Mouse (Mus musculus): ENCODE data around the gene Rpsa.

Rpsa gene

DNA sequence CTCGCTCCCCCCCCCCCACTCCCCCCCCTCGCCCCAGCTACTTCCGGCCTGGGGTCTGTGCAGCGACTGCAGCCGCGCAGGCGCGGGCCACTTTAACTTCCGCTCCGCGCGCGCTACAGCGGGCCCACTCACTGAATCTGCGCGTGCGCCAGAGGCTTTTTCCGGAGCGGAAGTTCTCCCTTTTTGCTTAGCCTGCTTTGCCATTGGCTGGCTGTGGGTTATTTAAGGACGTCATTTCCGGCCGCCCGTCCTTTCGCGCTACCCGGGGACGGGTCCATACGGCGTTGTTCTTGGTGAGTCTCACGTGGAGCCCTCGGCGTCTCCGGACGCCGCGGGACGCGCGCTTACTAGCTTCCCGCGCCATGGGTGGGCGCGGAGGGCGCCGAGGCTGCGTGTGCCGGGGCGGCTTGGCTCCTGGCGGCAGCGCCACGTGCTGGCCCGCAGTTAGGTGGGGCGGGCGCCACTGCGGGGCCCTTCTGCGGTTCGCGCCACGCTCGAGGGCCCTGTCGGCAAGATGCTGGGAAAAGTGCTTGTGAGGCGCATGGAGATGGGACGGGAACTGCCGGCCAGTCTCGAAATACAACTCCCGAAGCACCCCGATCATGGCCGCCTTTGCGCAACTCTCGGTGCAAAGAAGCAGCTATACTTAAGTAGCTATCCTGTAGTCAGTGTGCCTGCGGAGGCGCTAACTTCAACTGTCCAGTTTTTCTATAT is at the start of gene Rpsa:
Rpsa (plus strand) TSS at position 152 of the 714 bp plus-strand sequence.
- POLR2A ChIA-PET = interaction anchor here (0.6 to 19.0 kb wide), 145 partner anchors 0 to 1264 kb away, joined by 3 to 551 read pairs (median 4); partner anchors contain the start of genes Mobp (in 4 of the 4), Slc25a38 (in 4 of the 4), Csrnp1 (in 2 of the 4) and Gorasp1 (in 2 of the 4)

DNA sequence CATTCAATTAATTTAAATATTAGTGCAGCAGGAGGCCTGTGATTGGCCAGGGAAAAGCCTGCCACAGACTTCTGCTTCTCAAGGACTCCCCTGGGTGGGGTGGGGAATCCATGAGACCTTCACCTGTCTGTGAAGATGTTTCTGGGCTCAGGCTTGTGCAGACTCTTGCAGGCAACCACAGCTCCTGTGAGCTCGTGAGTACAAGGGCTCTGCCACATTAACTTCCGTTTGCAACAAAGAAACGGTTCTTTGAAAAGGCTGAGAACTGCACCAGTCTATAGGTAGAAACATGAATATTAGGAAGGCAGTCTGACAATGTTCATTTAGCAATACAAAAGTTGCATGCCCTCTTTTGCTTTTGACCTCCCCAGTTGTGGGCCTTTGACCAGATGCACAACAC is 49.2 kb upstream of the Rpsa start:
- CTCF ChIA-PET = interaction anchor here in 1 of 4 experiments (1.4 kb wide), 1 partner anchor 21 kb away, joined by 4 read pairs; no protein-coding TSS in a partner anchor
- POLR2A ChIA-PET = interaction anchor here in 2 of 4 experiments (1.0 to 2.1 kb wide), 3 partner anchors 20 to 51 kb away, joined by 4 to 6 read pairs (median 5); partner anchors contain the start of gene Rpsa (in 1 of the 2)

More for the DNA sequence above, at the start of gene Rpsa:
- CTCF ChIA-PET = interaction anchor here in 2 of 4 experiments (0.5 to 0.9 kb wide), 4 partner anchors 13 to 169 kb away, joined by 3 to 11 read pairs (median 4); no protein-coding TSS in a partner anchor

DNA sequence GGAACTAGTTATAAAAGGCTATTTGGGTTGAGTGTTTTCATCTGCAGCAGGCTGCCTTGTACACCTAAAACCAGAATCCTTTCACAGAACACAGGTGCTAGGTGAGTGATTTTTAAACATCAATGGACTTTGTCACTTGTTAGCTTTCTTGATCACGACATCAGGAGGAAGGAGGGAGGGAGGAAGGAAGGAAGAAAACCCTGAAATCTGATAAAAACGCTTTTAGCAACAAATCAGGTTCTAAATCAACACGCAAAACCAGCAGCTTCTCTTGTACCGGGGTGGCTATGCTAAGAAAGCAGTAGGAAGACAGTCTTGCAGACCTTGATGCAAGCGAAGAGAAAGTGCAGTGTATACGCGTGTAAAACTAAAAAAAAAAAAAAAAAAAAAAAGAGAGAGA is 47.6 kb upstream of the Rpsa start:
- ChIA-PET POLR2A (interaction anchor here in 3 of 4 experiments (0.7 to 3.3 kb wide), 3 partner anchors 8 to 18 kb away, joined by 3 to 9 read pairs (median 4); no protein-coding TSS in a partner anchor), CTCF (interaction anchor here in 2 of 4 experiments (0.6 to 2.2 kb wide), 8 partner anchors 9 to 530 kb away, joined by 3 to 23 read pairs (median 4); no protein-coding TSS in a partner anchor)

DNA sequence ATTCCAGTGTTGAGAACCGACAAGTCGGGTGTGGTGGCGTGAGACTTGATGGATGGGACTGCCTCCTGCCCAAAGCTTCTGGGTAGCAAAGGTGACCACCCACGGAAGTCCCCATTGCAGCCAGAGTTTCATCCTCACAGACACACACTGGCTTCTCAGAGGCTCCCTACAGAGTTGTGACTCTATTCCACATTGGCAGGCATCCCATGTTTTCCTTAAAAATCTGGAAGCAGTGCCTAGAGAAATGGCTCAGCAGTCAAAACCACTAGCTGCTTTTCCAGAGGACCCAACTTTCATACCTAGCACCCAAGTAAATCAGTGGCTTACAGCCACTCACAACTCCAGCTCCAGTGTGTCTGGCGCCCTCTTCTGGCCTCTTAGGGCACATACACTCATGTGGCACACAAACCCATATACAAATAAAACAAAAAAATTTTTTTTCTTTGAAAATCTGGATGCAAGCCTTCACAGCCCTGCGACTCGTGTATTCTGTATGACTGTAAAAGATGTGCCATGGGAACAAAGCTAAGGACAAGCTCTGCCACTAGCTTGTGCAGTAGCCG is 46.9 kb upstream of the Rpsa start:
- CTCF ChIA-PET = interaction anchor here (0.5 to 2.2 kb wide), 42 partner anchors 8 to 282 kb away, joined by 3 to 23 read pairs (median 4); partner anchors contain the start of genes Ccr8 (in 2 of the 4), Cx3cr1 (in 1 of the 4), Mobp (in 1 of the 4) and Slc25a38 (in 1 of the 4)
- POLR2A ChIA-PET = interaction anchor here in 2 of 4 experiments (0.6 to 3.3 kb wide), 5 partner anchors 18 to 51 kb away, joined by 3 to 9 read pairs (median 4); partner anchors contain the start of gene Rpsa (in 2 of the 2)

DNA sequence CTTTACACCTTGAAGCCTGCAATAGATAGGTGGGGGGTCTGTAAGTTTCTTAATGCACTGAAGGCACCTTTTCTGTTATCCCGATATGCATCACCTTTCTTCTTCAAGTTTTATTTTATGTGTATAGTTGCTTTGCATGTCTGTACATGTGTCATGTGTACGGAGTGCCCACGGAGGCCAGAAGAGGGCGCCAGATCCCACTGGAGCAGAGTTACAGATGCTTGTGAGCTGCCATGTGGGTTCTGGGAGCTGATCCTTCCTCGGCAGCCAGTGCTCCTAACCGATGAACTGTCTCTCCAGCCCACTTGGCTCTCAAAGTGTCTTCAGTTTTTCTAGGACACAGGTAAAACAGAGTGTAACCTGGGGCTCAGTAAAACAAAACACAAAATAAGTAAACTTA is 46.2 kb upstream of the Rpsa start:
- CTCF ChIA-PET = interaction anchor here (0.6 to 2.2 kb wide), 36 partner anchors 7 to 187 kb away, joined by 3 to 23 read pairs (median 4); partner anchors contain the start of genes Ccr8 (in 2 of the 4), Cx3cr1 (in 1 of the 4), Mobp (in 1 of the 4) and Slc25a38 (in 1 of the 4)
- POLR2A ChIA-PET = interaction anchor here in 3 of 4 experiments (0.6 to 3.3 kb wide), 5 partner anchors 17 to 166 kb away, joined by 3 to 13 read pairs (median 4); partner anchors contain the start of gene Rpsa (in 1 of the 3)

DNA sequence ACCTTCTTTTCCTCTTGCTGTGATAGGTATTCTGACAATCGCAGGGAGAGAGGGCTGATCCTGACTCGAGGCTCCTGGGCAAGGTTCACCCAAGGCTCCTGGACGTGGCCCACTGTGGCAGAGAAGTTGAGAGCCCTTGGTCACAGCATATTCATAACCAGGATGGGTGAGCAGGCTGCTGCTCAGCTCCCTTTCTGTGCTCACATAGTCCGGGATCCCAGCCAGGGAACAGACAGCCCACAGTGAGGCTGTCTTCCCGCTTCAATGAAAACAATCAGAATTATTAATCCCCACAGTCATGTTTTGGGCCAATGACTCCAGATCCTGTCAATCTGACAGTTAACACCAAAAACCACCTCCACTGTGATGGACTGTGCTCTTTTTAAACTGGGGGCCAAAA is 45.5 kb upstream of the Rpsa start:
- ChIA-PET POLR2A (interaction anchor here in 3 of 4 experiments (0.6 to 3.3 kb wide), 5 partner anchors 12 to 165 kb away, joined by 3 to 13 read pairs (median 4); partner anchors contain the start of gene Rpsa (in 1 of the 3)), CTCF (interaction anchor here (0.6 to 2.1 kb wide), 24 partner anchors 9 to 188 kb away, joined by 3 to 23 read pairs (median 4); partner anchors contain the start of genes Ccr8 (in 1 of the 4), Cx3cr1 (in 1 of the 4), Mobp (in 1 of the 4) and Wdr48 (in 1 of the 4))

DNA sequence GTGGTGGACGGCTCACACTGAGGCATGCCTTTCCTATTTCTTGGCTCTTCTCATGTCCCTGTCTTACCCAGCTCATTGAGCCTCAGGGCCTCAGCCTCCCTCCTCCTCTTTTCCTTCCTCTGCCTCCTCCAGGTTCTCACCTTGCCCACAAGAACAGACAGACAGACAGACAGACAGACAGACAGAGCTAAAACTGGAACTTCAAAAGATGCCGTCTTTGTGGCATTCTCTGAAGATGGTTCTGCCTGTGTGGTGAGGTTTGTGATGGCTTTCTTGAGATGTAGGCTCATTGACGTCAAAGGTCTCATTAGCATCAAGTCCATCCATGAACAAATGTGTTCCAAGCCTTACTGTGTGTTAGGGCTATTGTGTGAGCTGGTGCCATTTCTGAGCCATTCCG is 44.8 kb upstream of the Rpsa start:
- CTCF ChIA-PET = interaction anchor here in 3 of 4 experiments (0.7 to 1.5 kb wide), 7 partner anchors 10 to 1555 kb away, joined by 3 to 13 read pairs (median 5); no protein-coding TSS in a partner anchor
- POLR2A ChIA-PET = interaction anchor here in 2 of 4 experiments (0.6 to 1.1 kb wide), 2 partner anchors 12 to 69 kb away, joined by 3 read pairs; no protein-coding TSS in a partner anchor

DNA sequence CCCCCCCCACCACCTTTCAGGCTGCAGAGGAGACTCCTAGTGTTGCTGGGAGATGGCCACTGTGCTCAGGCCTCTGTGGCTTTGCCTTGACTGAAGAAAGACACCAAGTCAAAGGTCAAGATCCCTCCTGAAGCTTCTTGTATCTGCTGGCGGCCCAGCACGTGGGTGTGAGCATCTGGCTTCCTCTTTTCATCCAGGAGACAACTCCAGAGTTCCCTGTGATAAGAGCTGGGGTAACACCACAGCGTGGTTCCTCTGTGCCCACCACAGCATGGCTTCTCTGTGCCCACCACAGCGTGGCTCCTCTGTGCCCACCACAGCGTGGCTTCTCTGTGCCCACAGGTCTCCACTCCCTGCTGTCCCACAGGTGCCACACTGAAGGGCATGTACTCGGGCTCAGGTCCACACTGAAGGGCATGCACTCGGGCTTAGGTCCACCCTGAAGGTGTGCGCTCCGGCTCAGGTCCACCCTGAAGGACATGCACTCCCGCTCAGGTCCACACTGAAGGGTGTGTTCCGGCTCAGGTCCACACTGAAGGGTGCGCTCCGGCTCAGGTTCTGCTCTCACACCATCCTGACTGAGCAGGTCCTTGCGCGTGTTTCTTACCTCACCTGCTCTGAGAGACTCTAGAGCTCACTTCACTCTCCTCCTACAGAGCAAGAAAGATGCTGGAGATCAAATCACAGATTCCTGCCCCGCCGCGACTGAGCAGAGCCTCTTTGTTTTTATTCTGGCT is 44.2 kb upstream of the Rpsa start:
- ChIA-PET POLR2A (interaction anchor here in 2 of 4 experiments (0.5 to 1.1 kb wide), 2 partner anchors 69 to 134 kb away, joined by 3 read pairs; no protein-coding TSS in a partner anchor), CTCF (interaction anchor here (0.7 to 1.7 kb wide), 10 partner anchors 10 to 1555 kb away, joined by 3 to 13 read pairs (median 6); no protein-coding TSS in a partner anchor)

DNA sequence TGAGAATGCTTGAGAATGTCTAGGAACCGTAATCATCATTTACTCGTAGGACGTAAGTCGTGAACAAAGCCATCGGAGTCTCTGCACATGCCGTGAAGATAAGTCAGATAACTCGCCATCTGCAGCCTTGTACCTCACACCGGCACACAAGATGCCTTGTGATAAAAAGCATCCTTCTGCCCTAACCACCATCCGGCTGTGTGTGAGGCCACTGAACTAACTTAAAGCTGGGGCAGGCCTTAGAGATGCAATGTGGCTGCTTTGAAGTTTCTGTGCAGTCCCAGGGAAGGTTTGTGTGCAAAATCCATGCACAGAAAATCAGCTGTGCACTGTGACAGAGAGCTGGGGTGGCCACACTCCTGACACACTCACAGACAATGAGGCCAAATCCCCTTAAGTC is 43.1 kb upstream of the Rpsa start:
- ChIA-PET CTCF (interaction anchor here in 1 of 4 experiments (1.4 to 1.7 kb wide), 2 partner anchors 11 to 27 kb away, joined by 3 to 5 read pairs; no protein-coding TSS in a partner anchor), POLR2A (interaction anchor here in 1 of 4 experiments (0.7 kb wide), 1 partner anchor 15 kb away, joined by 3 read pairs; no protein-coding TSS in a partner anchor)

DNA sequence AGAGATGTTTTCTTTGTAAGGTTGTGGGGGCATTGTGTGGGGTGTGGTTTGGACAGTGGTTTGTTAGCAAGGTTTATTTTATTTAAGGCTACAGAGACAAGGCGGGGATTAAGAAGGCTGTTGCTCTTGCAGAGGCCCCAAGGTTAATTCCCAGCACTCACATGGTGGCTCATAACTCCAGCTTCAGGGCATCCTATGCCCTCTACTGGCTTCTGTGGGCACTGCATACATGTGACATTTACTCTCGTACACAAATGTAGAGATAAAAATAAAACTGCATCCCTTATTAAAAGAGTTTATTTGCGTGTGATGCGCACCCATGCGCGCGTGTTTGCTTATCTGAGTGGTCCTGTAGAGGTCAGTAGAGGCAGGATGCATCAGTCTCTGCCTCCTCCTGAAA is 38.4 kb upstream of the Rpsa start:
- ChIA-PET POLR2A (interaction anchor here in 2 of 4 experiments (0.8 to 1.5 kb wide), 4 partner anchors 9 to 84 kb away, joined by 3 to 4 read pairs (median 3); no protein-coding TSS in a partner anchor), CTCF (interaction anchor here in 3 of 4 experiments (0.5 to 3.7 kb wide), 14 partner anchors 8 to 156 kb away, joined by 3 to 15 read pairs (median 4); no protein-coding TSS in a partner anchor)

DNA sequence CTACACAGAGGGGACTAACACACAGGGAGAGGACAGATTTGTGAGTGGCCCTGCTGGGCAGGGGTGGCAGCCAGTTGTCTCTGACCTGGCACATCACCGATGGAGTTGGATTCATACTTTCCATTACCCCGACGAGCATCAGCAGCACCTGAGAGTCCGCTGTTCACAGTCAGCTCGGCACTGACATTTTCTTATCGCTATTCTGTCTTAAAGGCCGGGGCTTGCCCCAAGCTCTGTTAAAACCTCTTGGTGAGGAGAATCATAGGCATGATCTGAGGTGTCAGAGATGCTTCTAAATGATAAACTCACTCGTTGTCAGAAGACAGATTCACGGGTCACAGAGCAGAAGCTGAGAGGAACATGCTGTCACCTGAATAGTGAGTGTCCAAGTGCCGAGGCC is 36.4 kb upstream of the Rpsa start:
- CTCF ChIA-PET = interaction anchor here in 3 of 4 experiments (0.8 to 1.3 kb wide), 5 partner anchors 10 to 20 kb away, joined by 3 to 5 read pairs (median 3); no protein-coding TSS in a partner anchor
- POLR2A ChIA-PET = no interaction called here

DNA sequence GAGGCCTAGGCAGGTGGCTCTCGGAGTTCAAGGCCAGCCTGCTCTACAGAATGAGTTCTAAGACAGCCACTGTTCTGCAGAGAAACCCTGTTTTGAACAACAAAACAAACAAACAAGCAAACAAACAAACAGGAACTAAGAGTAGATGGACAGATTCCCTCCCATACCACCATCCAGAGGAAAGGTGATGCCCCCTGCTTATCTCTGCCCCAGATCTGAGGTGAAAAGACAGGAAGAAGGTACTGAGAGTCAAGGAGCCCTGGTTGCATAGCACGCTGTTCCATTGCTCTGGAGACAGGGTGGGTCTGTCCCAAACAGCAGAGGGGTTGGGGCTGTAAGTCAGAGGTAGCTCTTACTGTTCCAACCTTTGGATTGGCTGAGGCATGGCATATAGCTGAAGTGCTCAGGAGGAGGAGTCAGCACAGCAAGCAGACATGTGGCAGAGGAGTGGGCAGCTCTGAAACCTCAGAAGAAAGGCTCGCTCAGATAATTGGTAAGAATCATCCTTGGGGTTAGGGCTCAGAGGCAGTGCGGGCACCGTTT is 35.7 kb upstream of the Rpsa start, which contains the start of gene Ccr8:
Ccr8 (plus strand) TSS at position 419 of the 543 bp plus-strand sequence.
- CTCF ChIA-PET = interaction anchor here in 2 of 4 experiments (1.0 to 1.3 kb wide), 3 partner anchors 10 to 19 kb away, joined by 3 read pairs; no protein-coding TSS in a partner anchor
- POLR2A ChIA-PET = interaction anchor here in 1 of 4 experiments (0.9 kb wide), 1 partner anchor 37 kb away, joined by 3 read pairs; no protein-coding TSS in a partner anchor

DNA sequence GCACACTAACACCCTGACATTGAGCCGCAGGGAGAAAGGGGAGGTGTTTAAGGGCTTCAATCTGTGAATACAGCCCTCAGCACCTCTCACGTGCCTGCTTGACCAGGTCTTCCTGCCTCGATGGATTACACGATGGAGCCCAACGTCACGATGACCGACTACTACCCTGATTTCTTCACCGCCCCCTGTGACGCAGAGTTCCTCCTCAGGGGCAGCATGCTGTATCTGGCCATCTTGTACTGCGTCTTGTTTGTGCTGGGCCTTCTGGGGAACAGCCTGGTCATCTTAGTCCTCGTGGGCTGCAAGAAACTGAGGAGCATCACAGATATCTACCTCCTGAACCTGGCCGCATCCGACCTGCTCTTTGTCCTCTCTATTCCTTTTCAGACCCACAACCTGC is 33.8 kb upstream of the Rpsa start:
- CTCF ChIA-PET = no interaction called here
- POLR2A ChIA-PET = interaction anchor here in 1 of 4 experiments (0.6 to 0.9 kb wide), 2 partner anchors 34 kb away, joined by 3 read pairs; partner anchors contain the start of gene Rpsa

DNA sequence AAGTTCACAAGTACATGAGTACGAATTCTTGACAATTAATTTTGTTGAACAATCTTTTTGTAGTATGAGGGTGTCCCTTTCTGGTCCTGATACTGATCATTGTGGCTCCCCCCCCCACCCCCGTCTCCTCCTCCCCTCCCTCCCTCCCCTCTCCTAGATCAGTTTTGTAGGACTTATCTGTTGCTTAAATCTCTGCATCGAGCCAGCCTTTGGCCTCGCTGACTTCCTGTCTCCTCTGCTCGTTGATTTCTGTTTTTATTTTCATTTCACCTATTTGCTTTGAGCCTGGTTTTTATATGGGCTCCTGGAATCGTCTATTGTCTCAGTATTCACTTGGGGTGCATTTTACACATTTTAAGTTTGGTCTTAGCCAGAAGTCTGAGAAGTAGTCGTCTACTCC is 31.6 kb upstream of the Rpsa start:
- CTCF ChIA-PET = interaction anchor here in 2 of 4 experiments (0.6 kb wide), 2 partner anchors 51 to 100 kb away, joined by 3 to 5 read pairs; no protein-coding TSS in a partner anchor

DNA sequence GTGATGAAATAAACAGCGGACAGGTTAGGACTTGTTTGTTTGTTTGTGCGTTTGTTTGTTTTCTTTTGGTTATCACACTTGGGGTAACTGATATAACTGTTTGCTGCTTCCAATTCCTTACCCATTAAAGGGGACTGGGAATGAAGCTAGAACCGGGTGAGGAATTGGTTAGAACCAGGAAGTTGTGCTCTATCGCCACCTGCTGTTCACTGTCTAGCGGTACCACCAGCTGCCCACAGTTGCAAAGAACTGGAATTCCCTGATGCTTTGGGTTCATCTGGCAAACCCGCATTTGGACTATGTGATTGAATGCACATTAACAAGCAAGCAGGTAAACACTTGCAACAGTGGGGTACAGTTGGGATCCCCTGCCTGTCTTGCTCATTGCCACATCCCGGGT is 28.8 kb upstream of the Rpsa start:
- POLR2A ChIA-PET = interaction anchor here (0.6 to 4.7 kb wide), 26 partner anchors 9 to 315 kb away, joined by 3 to 26 read pairs (median 4); partner anchors contain the start of genes Rpsa (in 4 of the 4) and Slc25a38 (in 2 of the 4)
- CTCF ChIA-PET = interaction anchor here (0.5 to 2.7 kb wide), 75 partner anchors 9 to 540 kb away, joined by 3 to 23 read pairs (median 4); partner anchors contain the start of genes Slc25a38 (in 3 of the 4), Mobp (in 1 of the 4), Rpsa (in 1 of the 4) and Xirp1 (in 1 of the 4)

More for the DNA sequence above, 31.6 kb upstream of the Rpsa start:
- POLR2A ChIA-PET = no interaction called here

DNA sequence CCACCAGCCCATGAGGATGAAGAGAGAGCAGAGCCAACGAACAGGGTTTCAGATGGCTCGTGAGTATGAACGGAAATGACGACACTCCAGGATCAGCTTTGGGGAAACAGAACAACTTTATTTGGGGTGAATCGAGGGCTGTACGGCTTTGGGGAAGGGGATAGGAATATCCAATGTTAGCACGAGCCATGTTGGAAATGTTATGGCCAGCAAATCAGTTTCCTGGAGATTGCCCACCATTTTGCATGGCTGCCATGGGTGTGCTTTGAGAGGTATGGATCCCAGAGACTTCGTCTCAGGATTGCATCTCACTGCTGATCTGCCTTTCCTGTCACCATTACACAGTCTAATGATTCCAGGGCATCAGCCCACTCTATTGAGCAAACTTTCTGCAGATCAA is 28.2 kb upstream of the Rpsa start:
- ChIA-PET CTCF (interaction anchor here (0.5 to 2.7 kb wide), 62 partner anchors 10 to 541 kb away, joined by 3 to 23 read pairs (median 4); partner anchors contain the start of genes Slc25a38 (in 3 of the 4), Mobp (in 1 of the 4), Rpsa (in 1 of the 4) and Xirp1 (in 1 of the 4)), POLR2A (interaction anchor here (0.6 to 4.7 kb wide), 22 partner anchors 11 to 314 kb away, joined by 3 to 26 read pairs (median 4); partner anchors contain the start of genes Rpsa (in 4 of the 4) and Slc25a38 (in 2 of the 4))
